Mouse (Mus musculus): Measurements from ENCODE around the gene Mpg. TPM values are rescaled to one million over a fixed set of nuclear protein-coding genes. Genes with fewer than 3 reads are reported as not detected.

Gene Mpg
- total RNA-seq (2012; rRNA removed): 40.3 and 41.9 TPM in 2 replicates
- 36.2 and 39.1 TPM in 2 replicates for total RNA-seq (2014; rRNA removed)
- polyA plus RNA-seq (2012; ENCODE audit: insufficient read length, low read depth): 39.6 and 41.5 TPM in 2 replicates

GRCm38 (mm10) chr11:32226124-32226871 is at the start of gene Mpg:
Gene Mpg (plus strand): TSS chr11:32226505.
- Histone ChIP-seq H3K4me3 (replicated peaks in 1 of 3; ENCODE audit: low read depth in 2 of 3, low read length in 2 of 3, poor library complexity in 1 of 3) (peak within 1 kb of the TSS; percentile 71 to 78 (median 77)), H3K9me3 (replicated peaks; ENCODE audit: low read length) (peaks cover 3% of the 10 kb centered on the region), H3K27ac (ENCODE audit: insufficient read depth, low read depth) (peak within 1 kb of the TSS; percentile 7; the same call in 1 of the 2 replicates), H3K4me2 (ENCODE audit: insufficient read depth, low read depth, poor library complexity, severe bottlenecking) (peak within 1 kb of the TSS; percentile 83), H3K4me1 (ENCODE audit: control insufficient read depth in 1 of 2, insufficient read depth in 2 of 2) (peaks cover 8 to 59% of the 10 kb centered on the region in 2 experiments), H3K9ac (ENCODE audit: insufficient read depth, low read depth) (peak within 1 kb of the TSS; percentile 83), H3K27me3 (replicated peaks) (peaks cover 19% of the 10 kb centered on the region), H3K79me2 (replicated peaks; ENCODE audit: control insufficient read depth, extremely low read depth, insufficient read depth, poor library complexity, severe bottlenecking) (no peaks in the 10 kb centered on the region), H3K36me3 (replicated peaks in 1 of 2; ENCODE audit: control insufficient read depth in 1 of 2, insufficient read depth in 1 of 2, low read length in 1 of 2) (peaks cover 22 to 38% of the 10 kb centered on the region in 2 experiments)
- dilution Hi-C loops (cut with MboI; ENCODE audit: extremely low pct_ligation_motif_present, extremely low pct_unique_long_range_greater_than_20kb, low sequenced_read_pairs) (no loop called here), in situ Hi-C loops (cut with MboI; ENCODE audit: low pct_ligation_motif_present, low pct_unique_long_range_greater_than_20kb, low sequenced_read_pairs) (no loop called here)
- peak; percentile 95 for DNase-seq (ENCODE audit: extremely low read depth)
- peak; percentile 80; the same call in 1 of the 2 replicates for TF ChIP-seq MXI1 (IDR thresholded peaks at IDR 0.05; ENCODE audit: low read depth, low read length)
- TF ChIP-seq ZMIZ1 (IDR thresholded peaks at IDR 0.05; ENCODE audit: low read depth, low read length): peak; percentile 97
- no peak for TF ChIP-seq ZKSCAN1 (IDR thresholded peaks at IDR 0.05; ENCODE audit: borderline replicate concordance, low read depth, low read length)
- peak; percentile 39; the same call in 1 of the 2 replicates for TF ChIP-seq CHD2 (IDR thresholded peaks at IDR 0.05; ENCODE audit: low read length)
- peak; percentile 100 for TF ChIP-seq POLR2A (IDR thresholded peaks at IDR 0.05; ENCODE audit: low read depth, low read length)
- no peak for TF ChIP-seq JUND (conservative IDR thresholded peaks at IDR 0.05; ENCODE audit: low read depth, low read length)
- no peak for TF ChIP-seq CHD1 (IDR thresholded peaks at IDR 0.05; ENCODE audit: low read depth, low read length)
- TF ChIP-seq UBTF (IDR thresholded peaks at IDR 0.05; ENCODE audit: low read depth, low read length): peak; percentile 79; the same call in 1 of the 2 replicates
- TF ChIP-seq RCOR1 (conservative IDR thresholded peaks at IDR 0.05; ENCODE audit: low read depth, low read length): no peak
- TF ChIP-seq KAT2A (IDR thresholded peaks at IDR 0.05; ENCODE audit: insufficient replicate concordance, low read length): 0 out of 2 replicates have a peak, but pooled peaks have one; percentile 50
- TF ChIP-seq CTCF (conservative IDR thresholded peaks at IDR 0.05 in 1 of 2, IDR thresholded peaks at IDR 0.05 in 1 of 2; ENCODE audit: low read depth in 2 of 2, low read length in 2 of 2): no peak
- no peak for TF ChIP-seq GABPA (IDR thresholded peaks at IDR 0.05; ENCODE audit: insufficient replicate concordance, low read depth, low read length)
- TF ChIP-seq MYC (IDR thresholded peaks at IDR 0.05; ENCODE audit: low read depth, low read length): no peak
- TF ChIP-seq NELFE (IDR thresholded peaks at IDR 0.05; ENCODE audit: low read depth, low read length): peak; percentile 99
- TF ChIP-seq IRF4 (IDR thresholded peaks at IDR 0.05; ENCODE audit: low read depth, low read length): peak; percentile 41; the same call in 1 of the 2 replicates
- no peak for TF ChIP-seq RAD21 (IDR thresholded peaks at IDR 0.05; ENCODE audit: low read depth, low read length)
- TF ChIP-seq NRF1 (IDR thresholded peaks at IDR 0.05; ENCODE audit: low read depth, low read length): peak; percentile 94
- TF ChIP-seq EP300 (IDR thresholded peaks at IDR 0.05; ENCODE audit: low read length): no peak
- no peak for TF ChIP-seq BHLHE40 (IDR thresholded peaks at IDR 0.05; ENCODE audit: low read depth, low read length)
- TF ChIP-seq ELF1 (IDR thresholded peaks at IDR 0.05; ENCODE audit: low read depth, low read length): peak; percentile 94
- no peak for TF ChIP-seq ZNF384 (IDR thresholded peaks at IDR 0.05; ENCODE audit: low read depth, low read length)
- TF ChIP-seq TBP (conservative IDR thresholded peaks at IDR 0.05; ENCODE audit: low read depth, low read length): no peak
- TF ChIP-seq POLR2AphosphoS2 (IDR thresholded peaks at IDR 0.05; ENCODE audit: low read depth, low read length): peak; percentile 93
- TF ChIP-seq MEF2A (IDR thresholded peaks at IDR 0.05; ENCODE audit: borderline replicate concordance, low read depth, low read length): peak; percentile 56
- peak; percentile 70 for TF ChIP-seq HCFC1 (IDR thresholded peaks at IDR 0.05; ENCODE audit: low read depth, low read length)
- no peak for TF ChIP-seq MAFK (IDR thresholded peaks at IDR 0.05; ENCODE audit: insufficient replicate concordance, low read length)
- peak; percentile 95 for TF ChIP-seq TCF12 (IDR thresholded peaks at IDR 0.05; ENCODE audit: low read depth, low read length)
- TF ChIP-seq USF1 (IDR thresholded peaks at IDR 0.05; ENCODE audit: low read depth, low read length): no peak
- TF ChIP-seq PAX5 (IDR thresholded peaks at IDR 0.05; ENCODE audit: low read length): no peak
- TF ChIP-seq ZC3H11A (IDR thresholded peaks at IDR 0.05; ENCODE audit: low read depth, low read length): no peak
- peak; percentile 50; the same call in 1 of the 2 replicates for TF ChIP-seq MAZ (IDR thresholded peaks at IDR 0.05; ENCODE audit: low read depth, low read length)
- no peak for TF ChIP-seq JUN (IDR thresholded peaks at IDR 0.05; ENCODE audit: insufficient read depth, low read depth, low read length)
- peak; percentile 9; the same call in 1 of the 2 replicates for TF ChIP-seq SMC3 (IDR thresholded peaks at IDR 0.05; ENCODE audit: low read depth, low read length)
- TF ChIP-seq ETS1 (conservative IDR thresholded peaks at IDR 0.05; ENCODE audit: low read depth, low read length): no peak
- no peak for TF ChIP-seq USF2 (conservative IDR thresholded peaks at IDR 0.05; ENCODE audit: low read depth, low read length)
- peak; percentile 58; the same call in 1 of the 2 replicates for TF ChIP-seq SIN3A (IDR thresholded peaks at IDR 0.05; ENCODE audit: low read length)
- no peak for TF ChIP-seq E2F4 (IDR thresholded peaks at IDR 0.05; ENCODE audit: insufficient replicate concordance, low read depth, low read length)
- TF ChIP-seq MAX (IDR thresholded peaks at IDR 0.05; ENCODE audit: low read length): no peak

Data from CH12.LX (cell line).